Mouse (Mus musculus): ENCODE measurements around the gene Actrt1. TPM values are rescaled to one million over a fixed set of nuclear protein-coding genes. Genes with fewer than 3 reads are reported as not detected.

The Actrt1 gene
- not detected for total RNA-seq (2021)
- long read RNA-seq, experiment 1 = 0 reads
- long read RNA-seq, experiment 2 = 0 reads

GRCm38 (mm10) chrX:46328707-46329106 lies at the start of gene Actrt1:
Gene Actrt1 (plus strand): TSS chrX:46329007.
- DNase-seq (ENCODE audit: low spot score in 2 of 2) = no peak

GRCm38 (mm10) chrX:46331463-46332115 lies 2.8 kb downstream of the Actrt1 start:
- no peak for DNase-seq (ENCODE audit: low spot score in 2 of 2)
